Mouse (Mus musculus) thymus, postnatal 25 days (tissue): ENCODE results near the gene Pfn1.

Experiments used
- DNase-seq: peaks from one replicate; pipeline ENCODE4 v3.0.0; 2022

Pfn1 gene

GRCm38 (mm10) chr11:70653345-70654197, 873 bp downstream of the Pfn1 start:
- DNase-seq = peak; percentile 86

GRCm38 (mm10) chr11:70652884-70653344, 1.5 kb downstream of the Pfn1 start:
- DNase-seq = no peak

- peak; percentile 65 for DNase-seq
Observed at GRCm38 (mm10) chr11:70652029-70652883, 2.2 kb downstream of the Pfn1 start.

- no peak for DNase-seq
Observed at GRCm38 (mm10) chr11:70651391-70651790, 3.1 kb downstream of the Pfn1 start.

GRCm38 (mm10) chr11:70650322-70651175, 3.9 kb downstream of the Pfn1 start:
- peak; percentile 61 for DNase-seq

- DNase-seq = no peak
Observed at GRCm38 (mm10) chr11:70649185-70649734, 5.2 kb downstream of the Pfn1 start.

GRCm38 (mm10) chr11:70648512-70648911, 5.9 kb downstream of the Pfn1 start:
- DNase-seq = no peak

- peak; percentile 66 for DNase-seq
Observed at GRCm38 (mm10) chr11:70647716-70648420, 6.6 kb downstream of the Pfn1 start.

GRCm38 (mm10) chr11:70646691-70647650, 7.5 kb downstream of the Pfn1 start, which contains the start of the genes Rnf167 and Slc25a11:
Rnf167 (plus strand) TSS chr11:70647235.
Slc25a11 (minus strand) TSS chr11:70647479.
- DNase-seq = peak; percentile 97

- no peak for DNase-seq
Observed at GRCm38 (mm10) chr11:70646259-70646555, 8.2 kb downstream of the Pfn1 start.

- no peak for DNase-seq
Observed at GRCm38 (mm10) chr11:70645461-70646258, 8.8 kb downstream of the Pfn1 start.

- DNase-seq = no peak
Observed at GRCm38 (mm10) chr11:70644564-70645103, 9.8 kb downstream of the Pfn1 start.

- DNase-seq = no peak
Observed at GRCm38 (mm10) chr11:70643051-70643450, 11.4 kb downstream of the Pfn1 start.

- DNase-seq = no peak
Observed at GRCm38 (mm10) chr11:70641241-70641640, 13.2 kb downstream of the Pfn1 start.

- no peak for DNase-seq
Observed at GRCm38 (mm10) chr11:70639976-70640375, 14.5 kb downstream of the Pfn1 start.

- no peak for DNase-seq
Observed at GRCm38 (mm10) chr11:70638714-70639278, 15.6 kb downstream of the Pfn1 start, which contains the start of gene Gp1ba. Gp1ba (plus strand) TSS chr11:70639122.

- no peak for DNase-seq
Observed at GRCm38 (mm10) chr11:70638293-70638692, 16.2 kb downstream of the Pfn1 start.

- no peak for DNase-seq
Observed at GRCm38 (mm10) chr11:70637764-70638163, 16.7 kb downstream of the Pfn1 start.

GRCm38 (mm10) chr11:70635601-70636000, 18.8 kb downstream of the Pfn1 start:
- no peak for DNase-seq
